31 mouse cellular contexts compared by ENCODE assay signal in the genomic region with DNA sequence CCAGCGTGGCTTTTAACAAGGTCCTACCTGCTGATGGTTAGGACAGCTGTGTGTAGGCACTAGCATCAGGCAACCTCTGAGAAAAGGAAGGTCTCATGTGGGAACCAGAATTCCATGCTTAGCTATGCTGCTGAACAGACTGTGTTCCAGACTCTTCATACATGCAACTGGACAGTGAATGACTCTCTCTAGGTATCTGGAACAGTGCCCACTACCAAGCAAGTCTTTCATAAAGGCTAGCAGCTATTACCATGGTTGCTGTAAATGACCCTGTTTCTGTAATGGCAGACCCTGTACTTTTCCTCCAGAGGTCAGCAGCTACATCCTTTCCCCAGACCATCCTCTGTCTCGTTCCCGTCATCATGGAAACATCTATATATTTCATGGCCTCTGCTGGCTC.
"Had no signal": no experiment of that assay in that cellular context is flagged by ENCODE, and none has a peak within 500 bp of the region (broad histone marks: within the 10 kb centered on the region; RNA-seq: fewer than 3 reads in every experiment).

No protein-coding gene starts in this region.

- H3K4me3 ChIP-seq: heart, embryonic 10.5 days; heart, embryonic 12.5 days; heart, embryonic 13.5 days; heart, embryonic 15.5 days; hindbrain, embryonic 10.5 days; hindbrain, embryonic 13.5 days; hindbrain, embryonic 15.5 days; intestine, embryonic 15.5 days; kidney, embryonic 15.5 days; layer of hippocampus, adult 2 months; left cerebral cortex, adult 2 months had no signal

- H3K36me3 ChIP-seq: heart, embryonic 10.5 days; heart, embryonic 12.5 days; heart, embryonic 13.5 days; heart, embryonic 15.5 days; hindbrain, embryonic 10.5 days; hindbrain, embryonic 13.5 days; hindbrain, embryonic 15.5 days; intestine, embryonic 15.5 days; kidney, embryonic 15.5 days had no signal

- H3K4me2 ChIP-seq: heart, embryonic 11.5 days; heart, embryonic 12.5 days; heart, embryonic 13.5 days; heart, embryonic 15.5 days; hindbrain, embryonic 13.5 days; hindbrain, embryonic 14.5 days; hindbrain, embryonic 15.5 days; intestine, embryonic 15.5 days; kidney, embryonic 15.5 days had no signal

- H3K27ac ChIP-seq: heart, embryonic 10.5 days; heart, embryonic 13.5 days; heart, embryonic 15.5 days; hindbrain, embryonic 10.5 days; hindbrain, embryonic 13.5 days; hindbrain, embryonic 14.5 days; hindbrain, embryonic 15.5 days; intestine, embryonic 15.5 days; kidney, embryonic 15.5 days; kidney, postnatal 0 days; layer of hippocampus, adult 2 months; left cerebral cortex, adult 2 months had no signal

- H3K27me3 ChIP-seq: heart, embryonic 12.5 days; heart, embryonic 13.5 days; heart, embryonic 15.5 days; hindbrain, embryonic 13.5 days; hindbrain, embryonic 15.5 days; intestine, embryonic 15.5 days; kidney, embryonic 15.5 days had no signal

- H3K4me1 ChIP-seq: heart, embryonic 10.5 days; heart, embryonic 12.5 days; heart, embryonic 13.5 days; heart, embryonic 15.5 days; hindbrain, embryonic 13.5 days; hindbrain, embryonic 15.5 days; intestine, embryonic 15.5 days; kidney, embryonic 15.5 days had no signal

- H3K9me3 ChIP-seq: heart, embryonic 10.5 days; heart, embryonic 12.5 days; heart, embryonic 13.5 days; heart, embryonic 15.5 days; hindbrain, embryonic 10.5 days; hindbrain, embryonic 13.5 days; hindbrain, embryonic 15.5 days; intestine, embryonic 15.5 days; kidney, embryonic 15.5 days had no signal

- H3K9ac ChIP-seq: heart, embryonic 12.5 days; heart, embryonic 13.5 days; heart, embryonic 15.5 days; hindbrain, embryonic 13.5 days; hindbrain, embryonic 14.5 days; hindbrain, embryonic 15.5 days; intestine, embryonic 15.5 days; kidney, embryonic 15.5 days had no signal

- DNase-seq: heart, postnatal 14 days; kidney, adult 11 months; kidney, adult 18-20 months; kidney, adult 2 months; kidney, adult 8-10 months; kidney, adult 9 months; kidney, postnatal 10 days; kidney, postnatal 14 days; kidney, postnatal 25 days; kidney, postnatal 36 days; kidney, postnatal 4 days; layer of hippocampus, adult 9-11 months; layer of hippocampus, postnatal 36 days had no signal

- ATAC-seq: hindbrain, embryonic 16.5 days; inflammation-experienced regulatory T-cells, adult 6 months; intestine, embryonic 15.5 days; intestine, embryonic 16.5 days; intestine, postnatal 0 days had no signal
